Mouse (Mus musculus) liver, postnatal 0 days (tissue): ENCODE measurements at regions not wholly inside any gene's neighbourhood (a gene's known extent, or its start where the extent isn't known, plus 50 kb on each side); places are given as distances from the start of the nearest gene placed in this dataset.

Experiments used
- CTCF ChIP-seq: sonication (generic); IDR thresholded peaks from 2 replicates; pipeline ENCODE4 v1.5.1; 2016; ENCODE audit warnings: antibody characterized with exemption, low read depth
- EP300 ChIP-seq: IDR thresholded peaks from 2 replicates; pipeline ENCODE4 v1.6.1; 2016; ENCODE audit warnings: antibody characterized with exemption, low read depth, mild to moderate bottlenecking

DNA sequence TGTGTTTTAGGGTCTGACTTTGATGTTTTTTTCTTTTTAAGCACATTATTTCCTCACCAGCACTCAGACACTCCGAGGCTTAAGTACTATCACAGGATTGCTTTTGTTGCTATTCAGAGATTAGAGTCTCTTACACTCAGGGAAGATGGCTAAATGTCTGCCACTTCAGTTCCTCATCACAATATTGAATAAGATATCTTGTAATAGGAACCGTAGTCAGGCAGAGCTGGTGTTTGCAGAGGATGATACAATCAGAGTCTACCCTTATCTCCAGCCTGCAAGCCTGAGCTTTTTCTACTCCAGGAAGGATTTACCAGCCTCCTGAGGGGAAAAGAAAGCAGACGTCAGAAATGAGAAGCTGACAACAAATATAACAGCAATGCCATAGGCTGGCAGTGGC, 336.3 kb downstream of the Ins1 start:
- TF ChIP-seq CTCF, result no peak
- no peak for TF ChIP-seq EP300
